Mouse (Mus musculus): ENCODE results near the gene Zmat3.

- peak; percentile 46; the same call in 1 of the 2 replicates for TF ChIP-seq CTCF (IDR thresholded peaks at IDR 0.05; ENCODE audit: borderline replicate concordance, insufficient read depth, low read depth, low read length)
- TF ChIP-seq POLR2A (IDR thresholded peaks at IDR 0.05; ENCODE audit: borderline replicate concordance, insufficient read depth, low read length): no peak
These were observed 32.2 kb downstream of the Zmat3 start for GRCm38 (mm10) chr3:32333456-32334086.
